In genomic region chr6:147176176-147176575, GRCm38 (mm10) we compare ENCODE assay signal across 26 mouse cellular contexts.
"Had no signal": no experiment of that assay in that cellular context is flagged by ENCODE, and none has a peak within 500 bp of the region (broad histone marks: within the 10 kb centered on the region; RNA-seq: fewer than 3 reads in every experiment).

No protein-coding gene starts in this region.

- H3K36me3 ChIP-seq: embryonic facial prominence, embryonic 10.5 days; embryonic facial prominence, embryonic 12.5 days; embryonic facial prominence, embryonic 13.5 days; embryonic facial prominence, embryonic 15.5 days; forebrain, embryonic 10.5 days; forebrain, embryonic 12.5 days; forebrain, embryonic 15.5 days; heart, embryonic 10.5 days had no signal

- H3K4me3 ChIP-seq: embryonic facial prominence, embryonic 10.5 days; embryonic facial prominence, embryonic 12.5 days; embryonic facial prominence, embryonic 13.5 days; embryonic facial prominence, embryonic 15.5 days; erythroblast, embryonic 14.5 days; forebrain, embryonic 10.5 days; forebrain, embryonic 12.5 days; forebrain, embryonic 13.5 days; forebrain, embryonic 15.5 days; heart, adult 2 months; heart, embryonic 10.5 days had no signal

- DNase-seq: cerebellum, postnatal 10 days; cerebellum, postnatal 14 days; cerebellum, postnatal 25 days; cerebellum, postnatal 36 days; embryo, embryonic 11 days; forebrain, postnatal 0 days; gastrocnemius, postnatal 10 days; gastrocnemius, postnatal 14 days; gastrocnemius, postnatal 25 days; gastrocnemius, postnatal 36 days; heart, adult 11 months; heart, adult 18-20 months; heart, adult 2 months had no signal

- H3K27ac ChIP-seq: embryonic facial prominence, embryonic 13.5 days; embryonic facial prominence, embryonic 15.5 days; forebrain, embryonic 12.5 days; forebrain, embryonic 13.5 days; forebrain, embryonic 15.5 days; heart, adult 2 months; heart, embryonic 10.5 days had no signal

- H3K4me2 ChIP-seq: embryonic facial prominence, embryonic 12.5 days; embryonic facial prominence, embryonic 13.5 days; embryonic facial prominence, embryonic 15.5 days; forebrain, embryonic 12.5 days; forebrain, embryonic 13.5 days; forebrain, embryonic 15.5 days; heart, embryonic 11.5 days had no signal

- H3K9me3 ChIP-seq: embryonic facial prominence, embryonic 12.5 days; forebrain, embryonic 15.5 days; heart, embryonic 10.5 days had no signal

- H3K9ac ChIP-seq: embryonic facial prominence, embryonic 12.5 days; embryonic facial prominence, embryonic 13.5 days; embryonic facial prominence, embryonic 15.5 days; forebrain, embryonic 12.5 days; forebrain, embryonic 13.5 days; forebrain, embryonic 15.5 days; forebrain, postnatal 0 days had no signal

- ATAC-seq: forebrain, embryonic 13.5 days; forebrain, embryonic 14.5 days; forebrain, embryonic 15.5 days; forebrain, embryonic 16.5 days; forebrain, postnatal 0 days had no signal

- H3K27me3 ChIP-seq: embryonic facial prominence, embryonic 12.5 days; embryonic facial prominence, embryonic 13.5 days; embryonic facial prominence, embryonic 15.5 days; forebrain, embryonic 12.5 days; forebrain, embryonic 13.5 days; forebrain, embryonic 15.5 days had no signal

- H3K4me1 ChIP-seq: heart, embryonic 10.5 days had no signal
